Mouse (Mus musculus) kidney, embryonic 16.5 days (tissue): ENCODE measurements around the gene Samd8. TPM values are rescaled to one million over a fixed set of nuclear protein-coding genes. Genes with fewer than 3 reads are reported as not detected.

Experiments used
- ATAC-seq: fragments of 200-750 bp; cut with Nextera tagmentation; 2 replicates; pipeline ENCODE4 v1.8.0; 2017; ENCODE audit warnings: moderate TSS enrichment; ENCODE audit not compliant: low FRiP score, low TSS enrichment
- H3K27ac ChIP-seq: fragments of 300-500 bp; sonication (generic); 2 replicates; pipeline ENCODE4 v1.5.1; 2014; ENCODE audit warnings: low read length
- H3K27me3 ChIP-seq: fragments of 300-500 bp; sonication (generic); 2 replicates; pipeline ENCODE4 v1.6.1; 2014; ENCODE audit warnings: low read length, control low read depth, mixed read lengths; ENCODE audit not compliant: insufficient read depth
- H3K36me3 ChIP-seq: fragments of 300-500 bp; sonication (generic); 2 replicates; pipeline ENCODE4 v1.6.1; 2014; ENCODE audit warnings: low read length, control low read depth, mixed read lengths; ENCODE audit not compliant: insufficient read depth
- H3K4me1 ChIP-seq: fragments of 300-500 bp; sonication (generic); 2 replicates; pipeline ENCODE4 v1.6.1; 2014; ENCODE audit warnings: low read length, control low read depth, mixed read lengths; ENCODE audit not compliant: insufficient read depth
- H3K4me2 ChIP-seq: fragments of 300-500 bp; sonication (generic); replicated peaks from 2 replicates; pipeline ENCODE4 v1.6.1; 2014; ENCODE audit warnings: low read depth, low read length
- H3K4me3 ChIP-seq: fragments of 300-500 bp; sonication (generic); 2 replicates; pipeline ENCODE4 v1.5.1; 2014; ENCODE audit warnings: mild to moderate bottlenecking, low read length
- H3K9ac ChIP-seq: fragments of 300-500 bp; sonication (generic); replicated peaks from 2 replicates; pipeline ENCODE4 v1.6.1; 2014; ENCODE audit warnings: low read length
- H3K9me3 ChIP-seq: fragments of 300-500 bp; sonication (generic); 2 replicates; pipeline ENCODE4 v1.6.1; 2016; ENCODE audit warnings: low read length, control low read depth
- WGBS: fragments of 180-500 bp; shearing (Covaris S2); extraction: QIAGEN DNeasy Blood & Tissue Kit; methylation state at CpG from one replicate; pipeline ENCODE4 v1.1.7; 2014; 5-methylcytosine and 5-hydroxymethylcytosine counted together
- polyA plus RNA-seq: library from polyadenylated mRNA; unstranded; fragments of >200 nt; fragmentation: Nextera tagmentation; extraction: Ambion mirVana; gene quantifications from 2 replicates; pipeline ENCODE4 v1.2.1, GENCODE M21; 2015

Samd8 gene
- polyA plus RNA-seq, 1 experiment from 2014 or later = 8.7 TPM

GRCm38 (mm10) chr14:21744169-21744568 lies 6.2 kb upstream of the Samd8 start:
- Histone ChIP-seq H3K27ac (no peak overlapping the region), H3K9me3 (no peaks in the 10 kb centered on the region), H3K4me3 (no peak overlapping the region), H3K9ac (no peak overlapping the region), H3K36me3 (no peaks in the 10 kb centered on the region), H3K4me2 (no peak overlapping the region), H3K27me3 (no peaks in the 10 kb centered on the region), H3K4me1 (no peaks in the 10 kb centered on the region)
- ATAC-seq = no peak
- 86% methylated on average over 1 of the region's 1 CpGs for WGBS

- H3K27ac ChIP-seq = no peak overlapping the region
- 57% methylated on average over 5 of the region's 5 CpGs for WGBS
- ATAC-seq = no peak
- H3K4me3 ChIP-seq = no peak overlapping the region
- no peaks in the 10 kb centered on the region for H3K36me3 ChIP-seq
- H3K9me3 ChIP-seq = no peaks in the 10 kb centered on the region
- H3K9ac ChIP-seq = no peak overlapping the region
- no peak overlapping the region for H3K4me2 ChIP-seq
- H3K27me3 ChIP-seq = no peaks in the 10 kb centered on the region
- no peaks in the 10 kb centered on the region for H3K4me1 ChIP-seq
Measured at GRCm38 (mm10) chr14:21745149-21745548, 5.2 kb upstream of the Samd8 start.

GRCm38 (mm10) chr14:21746251-21746650 lies 4.1 kb upstream of the Samd8 start:
- Histone ChIP-seq H3K4me1 (no peaks in the 10 kb centered on the region), H3K27ac (no peak overlapping the region), H3K9ac (no peak overlapping the region), H3K27me3 (no peaks in the 10 kb centered on the region), H3K9me3 (no peaks in the 10 kb centered on the region), H3K4me3 (no peak overlapping the region), H3K4me2 (no peak overlapping the region), H3K36me3 (no peaks in the 10 kb centered on the region)
- WGBS = 90% methylated on average over 8 of the region's 8 CpGs
- ATAC-seq = no peak

GRCm38 (mm10) chr14:21746846-21747245 lies 3.5 kb upstream of the Samd8 start:
- no peak overlapping the region for H3K4me2 ChIP-seq
- WGBS = 74% methylated on average over 2 of the region's 2 CpGs
- no peaks in the 10 kb centered on the region for H3K27me3 ChIP-seq
- no peak overlapping the region for H3K4me3 ChIP-seq
- H3K27ac ChIP-seq = no peak overlapping the region
- no peaks in the 10 kb centered on the region for H3K36me3 ChIP-seq
- H3K9me3 ChIP-seq = no peaks in the 10 kb centered on the region
- H3K4me1 ChIP-seq = peaks cover under 1% of the 10 kb centered on the region
- no peak for ATAC-seq
- no peak overlapping the region for H3K9ac ChIP-seq

- 69% methylated on average over 14 of the region's 14 CpGs for WGBS
Measured at GRCm38 (mm10) chr14:21747436-21748141, 2.7 kb upstream of the Samd8 start.

GRCm38 (mm10) chr14:21748142-21748870 lies 2.0 kb upstream of the Samd8 start:
- Histone ChIP-seq H3K27ac (no peak overlapping the region), H3K9me3 (no peaks in the 10 kb centered on the region), H3K4me3 (no peak overlapping the region), H3K27me3 (no peaks in the 10 kb centered on the region), H3K4me1 (peaks cover 12% of the 10 kb centered on the region), H3K36me3 (no peaks in the 10 kb centered on the region), H3K4me2 (no peak overlapping the region), H3K9ac (no peak overlapping the region)
- ATAC-seq = no peak
- WGBS = 43% methylated on average over 15 of the region's 15 CpGs

More at GRCm38 (mm10) chr14:21747436-21748141, 2.7 kb upstream of the Samd8 start:
- Histone ChIP-seq H3K9ac (no peak overlapping the region), H3K4me2 (no peak overlapping the region), H3K9me3 (no peaks in the 10 kb centered on the region), H3K36me3 (no peaks in the 10 kb centered on the region), H3K4me1 (peaks cover 8% of the 10 kb centered on the region), H3K27ac (no peak overlapping the region), H3K4me3 (no peak overlapping the region), H3K27me3 (no peaks in the 10 kb centered on the region)
- no peak for ATAC-seq

- peak; percentile 80 for ATAC-seq
- WGBS = 0% methylated on average over 26 of the region's 26 CpGs
- peak within 1 kb of the TSS; percentile 92 for H3K9ac ChIP-seq
- H3K27ac ChIP-seq = peak within 1 kb of the TSS; percentile 78
- H3K4me1 ChIP-seq = peaks cover 15% of the 10 kb centered on the region
- H3K36me3 ChIP-seq = no peaks in the 10 kb centered on the region
- H3K9me3 ChIP-seq = no peaks in the 10 kb centered on the region
- H3K4me3 ChIP-seq = peak within 1 kb of the TSS; percentile 96
- H3K27me3 ChIP-seq = no peaks in the 10 kb centered on the region
- peak within 1 kb of the TSS; percentile 71 for H3K4me2 ChIP-seq
Measured at GRCm38 (mm10) chr14:21750881-21751542, 681 bp downstream of the Samd8 start, which contains the start of gene Dusp13. Gene Dusp13 (minus strand): TSS chr14:21751181.

GRCm38 (mm10) chr14:21752411-21752810 lies 2.1 kb downstream of the Samd8 start:
- 82% methylated on average over 3 of the region's 3 CpGs for WGBS
- no peak overlapping the region for H3K9ac ChIP-seq
- H3K4me3 ChIP-seq = no peak overlapping the region
- no peaks in the 10 kb centered on the region for H3K36me3 ChIP-seq
- no peaks in the 10 kb centered on the region for H3K9me3 ChIP-seq
- H3K27me3 ChIP-seq = no peaks in the 10 kb centered on the region
- peaks cover 15% of the 10 kb centered on the region for H3K4me1 ChIP-seq
- peak overlapping the region; percentile 71; the same call in 1 of the 2 replicates for H3K4me2 ChIP-seq
- H3K27ac ChIP-seq = no peak overlapping the region
- ATAC-seq = no peak

GRCm38 (mm10) chr14:21753367-21753766 lies 3.0 kb downstream of the Samd8 start:
- Histone ChIP-seq H3K27ac (no peak overlapping the region), H3K27me3 (no peaks in the 10 kb centered on the region), H3K9me3 (no peaks in the 10 kb centered on the region), H3K4me3 (no peak overlapping the region), H3K4me2 (no peak overlapping the region), H3K4me1 (peaks cover 15% of the 10 kb centered on the region), H3K36me3 (no peaks in the 10 kb centered on the region), H3K9ac (no peak overlapping the region)
- no peak for ATAC-seq
- 78% methylated on average over 4 of the region's 4 CpGs for WGBS
